Mouse (Mus musculus) testis, adult 2 months (tissue): ENCODE data around the gene Prmt8.

ENCODE experiments used
- CTCF ChIP-seq: fragments of 200-500 bp; IDR thresholded peaks from 2 replicates; pipeline ENCODE4 v1.5.1; 2012; ENCODE audit warnings: low read depth, mild to moderate bottlenecking, inconsistent platforms, low read length, moderate library complexity; ENCODE audit not compliant: control insufficient read depth, insufficient read depth, insufficient replicate concordance
- POLR2A ChIP-seq: fragments of 200-500 bp; IDR thresholded peaks from 2 replicates; pipeline ENCODE4 v1.6.1; 2012; ENCODE audit warnings: low read depth, mild to moderate bottlenecking, inconsistent platforms, low read length, moderate library complexity; ENCODE audit not compliant: control insufficient read depth

DNA sequence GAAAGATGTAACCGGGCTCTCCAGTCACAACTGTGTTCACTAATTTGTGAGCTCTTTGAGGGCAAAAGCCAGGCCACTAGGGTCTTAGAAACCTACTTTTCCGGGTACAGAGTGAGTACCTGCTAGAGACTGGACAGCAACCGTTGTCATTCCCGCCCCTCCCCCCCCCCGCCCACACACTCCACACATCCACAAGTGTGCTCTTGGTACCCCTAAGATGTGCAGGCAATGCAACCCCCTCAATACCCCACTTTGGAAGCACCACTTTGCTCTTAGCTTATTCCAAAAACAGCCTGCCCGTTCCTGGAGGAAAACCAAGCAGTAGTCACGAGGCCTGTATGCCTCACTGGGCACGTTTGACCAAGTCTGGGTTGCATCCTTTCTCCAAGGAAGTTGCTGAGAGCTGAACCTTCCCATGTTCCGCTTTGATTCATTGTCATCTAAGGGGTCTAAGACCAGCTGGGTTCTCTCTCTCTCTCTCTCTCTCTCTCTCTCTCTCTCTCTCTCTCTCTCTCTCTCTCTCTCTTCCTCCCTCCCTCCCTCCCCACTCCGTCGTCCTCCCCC, 3.1 kb downstream of the Prmt8 start:
- TF ChIP-seq CTCF (no peak), POLR2A (no peak)
